Mouse (Mus musculus): Measurements from ENCODE around the gene Fcer1g. TPM values are rescaled to one million over a fixed set of nuclear protein-coding genes. Genes with fewer than 3 reads are reported as not detected.

Fcer1g gene
- polyA plus RNA-seq, 2 experiments = 49.7 to 91.4 TPM

DNA sequence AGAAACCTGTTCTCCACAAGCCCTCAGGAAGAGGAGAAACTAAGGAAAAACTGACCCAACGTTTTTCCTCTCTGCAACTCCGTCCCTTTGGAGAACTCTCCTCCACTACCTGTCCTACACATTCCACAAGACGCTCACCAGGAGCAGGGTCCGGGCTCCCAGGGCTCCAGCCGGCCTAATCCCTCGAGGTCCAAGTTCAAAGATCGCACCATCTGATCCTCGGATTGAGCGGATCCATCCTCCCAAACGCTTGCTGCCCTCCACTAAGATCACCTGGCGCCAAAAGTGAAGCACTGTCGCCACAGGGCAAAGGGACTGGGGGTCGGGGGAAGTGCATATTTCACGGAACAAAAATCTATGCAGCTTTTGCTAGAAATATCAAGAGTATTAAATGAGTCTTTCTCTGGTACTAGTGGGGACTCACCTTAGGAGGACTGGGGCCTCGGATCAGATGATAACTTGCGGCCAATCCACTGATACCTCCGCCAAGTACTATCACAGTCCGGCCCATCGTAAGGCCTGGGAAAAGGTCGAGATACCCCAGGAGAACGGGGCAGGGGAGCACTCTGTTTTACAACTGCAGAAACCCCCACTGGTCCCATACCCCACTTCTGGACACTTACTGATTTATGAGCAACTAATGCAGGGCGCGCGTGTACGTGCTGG is 46.2 kb upstream of the Fcer1g start:
- DNase-seq (ENCODE audit: low spot score) (no peak), ATAC-seq (ENCODE audit: low FRiP score, low read depth) (no peak)
- Histone ChIP-seq H3K4me1 (ENCODE audit: control insufficient read depth, insufficient read depth, low read length) (peaks cover 8% of the 10 kb centered on the region), H3K27me3 (ENCODE audit: control insufficient read depth, insufficient read depth, low read length) (no peaks in the 10 kb centered on the region), H3K4me2 (replicated peaks; ENCODE audit: low read depth, low read length, severe bottlenecking) (peak overlapping the region; percentile 76), H3K36me3 (ENCODE audit: control insufficient read depth, insufficient read depth, low read length) (peaks cover 71% of the 10 kb centered on the region), H3K4me3 (replicated peaks; ENCODE audit: low read length) (peak overlapping the region; percentile 55), H3K9me3 (ENCODE audit: control insufficient read depth, low read length) (no peaks in the 10 kb centered on the region), H3K27ac (replicated peaks; ENCODE audit: low read depth, low read length) (no peak overlapping the region), H3K9ac (ENCODE audit: low read depth, low read length, severe bottlenecking) (peak overlapping the region; percentile 63)
- TF ChIP-seq POLR2A (IDR thresholded peaks at IDR 0.05; ENCODE audit: borderline replicate concordance, extremely low read depth, insufficient read depth, insufficient read length) = no peak
- under 1% methylated on average over 25 of the region's 25 CpGs for WGBS

DNA sequence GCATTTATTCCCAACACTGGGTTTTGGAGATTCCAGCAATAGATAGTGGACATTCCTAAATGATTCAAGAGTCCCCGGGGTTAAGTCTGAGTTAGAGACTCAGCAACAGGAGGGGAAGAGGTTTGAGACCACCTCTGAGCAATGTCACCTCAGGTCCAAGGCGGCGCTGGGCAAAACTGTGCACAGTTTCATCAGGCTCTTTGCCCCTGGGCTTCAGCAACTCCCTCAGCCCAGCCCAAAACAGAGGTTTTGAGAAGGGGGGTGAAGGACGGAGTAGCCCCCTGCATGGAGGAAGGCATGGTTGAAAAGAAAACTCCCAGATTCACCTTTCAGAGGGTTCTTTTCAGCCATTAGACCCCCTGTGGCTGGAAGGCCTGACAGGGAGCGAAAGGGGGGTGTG is 45.6 kb upstream of the Fcer1g start:
- H3K27me3 ChIP-seq (ENCODE audit: control insufficient read depth, insufficient read depth, low read length) = no peaks in the 10 kb centered on the region
- peak overlapping the region; percentile 76 for H3K4me2 ChIP-seq (replicated peaks; ENCODE audit: low read depth, low read length, severe bottlenecking)
- TF ChIP-seq POLR2A (IDR thresholded peaks at IDR 0.05; ENCODE audit: borderline replicate concordance, extremely low read depth, insufficient read depth, insufficient read length) = no peak
- H3K9me3 ChIP-seq (ENCODE audit: control insufficient read depth, low read length) = no peaks in the 10 kb centered on the region
- peaks cover 8% of the 10 kb centered on the region for H3K4me1 ChIP-seq (ENCODE audit: control insufficient read depth, insufficient read depth, low read length)
- no peak for DNase-seq (ENCODE audit: low spot score)
- H3K9ac ChIP-seq (ENCODE audit: low read depth, low read length, severe bottlenecking) = peak overlapping the region; percentile 63
- H3K4me3 ChIP-seq (replicated peaks; ENCODE audit: low read length) = peak overlapping the region; percentile 55
- WGBS = 67% methylated on average over 5 of the region's 5 CpGs
- H3K27ac ChIP-seq (replicated peaks; ENCODE audit: low read depth, low read length) = no peak overlapping the region
- peaks cover 71% of the 10 kb centered on the region for H3K36me3 ChIP-seq (ENCODE audit: control insufficient read depth, insufficient read depth, low read length)
- no peak for ATAC-seq (ENCODE audit: low FRiP score, low read depth)

DNA sequence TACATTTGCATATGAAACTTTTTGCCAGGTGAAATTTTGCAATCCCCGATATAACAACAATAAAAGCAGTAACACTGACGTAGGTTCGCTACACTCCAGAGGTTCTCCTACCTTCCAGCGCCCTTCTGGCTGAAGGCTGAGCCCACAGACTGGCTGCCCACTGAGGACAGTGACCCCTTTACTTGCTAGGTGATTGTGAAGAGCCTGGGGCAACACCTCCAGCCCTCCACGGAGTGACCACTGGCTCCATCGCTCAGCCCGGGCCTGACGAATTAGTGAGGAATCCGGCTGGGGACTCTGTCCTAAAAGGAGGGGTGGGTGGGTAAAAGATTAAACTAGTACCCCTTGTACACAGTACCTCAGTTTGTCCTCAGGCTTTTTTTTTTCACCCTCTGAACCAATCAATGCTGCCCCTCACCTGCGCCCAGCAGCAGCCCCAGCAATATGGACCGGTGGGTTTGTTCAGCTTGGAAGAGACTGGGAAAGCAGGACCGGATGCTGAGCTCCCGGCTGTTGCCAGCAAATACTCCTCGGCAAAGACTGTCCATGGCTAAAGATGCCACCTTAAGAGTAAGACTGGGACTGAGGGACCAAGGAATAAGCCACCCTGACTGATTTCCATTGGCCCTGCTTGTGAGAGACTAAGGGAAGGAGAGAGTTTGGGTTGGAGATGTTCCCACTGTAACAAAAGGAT is 45.0 kb upstream of the Fcer1g start:
- H3K9ac ChIP-seq (ENCODE audit: low read depth, low read length, severe bottlenecking) = no peak overlapping the region
- 85% methylated on average over 14 of the region's 14 CpGs for WGBS
- DNase-seq (ENCODE audit: low spot score) (no peak), ATAC-seq (ENCODE audit: low FRiP score, low read depth) (no peak)
- no peaks in the 10 kb centered on the region for H3K9me3 ChIP-seq (ENCODE audit: control insufficient read depth, low read length)
- peak overlapping the region; percentile 76; the same call in 1 of the 2 replicates for H3K4me2 ChIP-seq (replicated peaks; ENCODE audit: low read depth, low read length, severe bottlenecking)
- peaks cover 69% of the 10 kb centered on the region for H3K36me3 ChIP-seq (ENCODE audit: control insufficient read depth, insufficient read depth, low read length)
- no peaks in the 10 kb centered on the region for H3K27me3 ChIP-seq (ENCODE audit: control insufficient read depth, insufficient read depth, low read length)
- TF ChIP-seq POLR2A (IDR thresholded peaks at IDR 0.05; ENCODE audit: borderline replicate concordance, extremely low read depth, insufficient read depth, insufficient read length) = no peak
- H3K4me3 ChIP-seq (replicated peaks; ENCODE audit: low read length) = peak overlapping the region; percentile 55; the same call in 1 of the 2 replicates
- no peak overlapping the region for H3K27ac ChIP-seq (replicated peaks; ENCODE audit: low read depth, low read length)
- peaks cover 8% of the 10 kb centered on the region for H3K4me1 ChIP-seq (ENCODE audit: control insufficient read depth, insufficient read depth, low read length)

DNA sequence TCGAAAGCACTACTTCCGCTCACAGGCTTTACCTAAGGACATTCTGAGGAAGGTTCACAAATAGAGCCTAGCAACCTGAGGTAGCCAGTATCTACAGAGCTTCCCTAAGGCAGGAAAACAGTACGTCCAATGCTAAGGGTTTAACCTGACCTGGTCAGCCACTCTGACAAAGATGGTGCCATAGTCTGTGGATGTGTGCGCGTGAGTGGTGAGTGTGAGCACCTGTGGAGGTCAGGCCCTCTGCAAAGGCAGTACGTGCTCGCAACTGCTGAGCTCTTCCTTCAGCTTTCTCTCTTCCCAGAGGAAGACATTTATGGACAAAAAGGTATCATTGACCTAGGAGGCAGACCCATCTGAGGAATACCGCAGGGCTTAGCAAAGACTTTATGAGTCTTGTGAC is 44.3 kb upstream of the Fcer1g start:
- ATAC-seq (ENCODE audit: low FRiP score, low read depth) (no peak), DNase-seq (ENCODE audit: low spot score) (no peak)
- H3K27me3 ChIP-seq (ENCODE audit: control insufficient read depth, insufficient read depth, low read length) = no peaks in the 10 kb centered on the region
- 89% methylated on average over 8 of the region's 8 CpGs for WGBS
- H3K4me3 ChIP-seq (replicated peaks; ENCODE audit: low read length) = no peak overlapping the region
- H3K36me3 ChIP-seq (ENCODE audit: control insufficient read depth, insufficient read depth, low read length) = peaks cover 70% of the 10 kb centered on the region
- peaks cover 8% of the 10 kb centered on the region for H3K4me1 ChIP-seq (ENCODE audit: control insufficient read depth, insufficient read depth, low read length)
- H3K27ac ChIP-seq (replicated peaks; ENCODE audit: low read depth, low read length) = no peak overlapping the region
- H3K9ac ChIP-seq (ENCODE audit: low read depth, low read length, severe bottlenecking) = no peak overlapping the region
- H3K9me3 ChIP-seq (ENCODE audit: control insufficient read depth, low read length) = no peaks in the 10 kb centered on the region
- no peak overlapping the region for H3K4me2 ChIP-seq (replicated peaks; ENCODE audit: low read depth, low read length, severe bottlenecking)
- no peak for TF ChIP-seq POLR2A (IDR thresholded peaks at IDR 0.05; ENCODE audit: borderline replicate concordance, extremely low read depth, insufficient read depth, insufficient read length)

DNA sequence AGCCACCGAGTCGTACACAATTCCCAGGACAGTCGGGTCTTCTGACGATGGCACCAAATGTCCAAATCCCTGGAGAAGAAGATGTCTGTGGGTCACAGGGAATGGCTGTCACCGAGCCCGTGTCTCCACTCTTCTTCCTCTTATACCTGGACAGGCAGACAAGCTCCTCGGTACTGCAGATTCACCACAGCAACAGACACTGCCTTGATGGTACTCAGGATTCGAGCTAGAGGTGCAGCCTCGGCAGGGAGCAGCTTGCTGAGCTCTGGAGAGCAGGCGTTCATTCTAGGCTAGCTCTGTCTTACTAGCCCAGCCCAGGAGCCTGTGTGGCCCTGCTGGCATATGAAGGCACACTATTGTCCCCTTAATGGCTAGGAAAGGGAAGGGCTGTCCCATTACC is 43.6 kb upstream of the Fcer1g start:
- Histone ChIP-seq H3K4me3 (replicated peaks; ENCODE audit: low read length) (no peak overlapping the region), H3K36me3 (ENCODE audit: control insufficient read depth, insufficient read depth, low read length) (peaks cover 72% of the 10 kb centered on the region), H3K27ac (replicated peaks; ENCODE audit: low read depth, low read length) (no peak overlapping the region), H3K4me1 (ENCODE audit: control insufficient read depth, insufficient read depth, low read length) (peaks cover 8% of the 10 kb centered on the region), H3K9ac (ENCODE audit: low read depth, low read length, severe bottlenecking) (no peak overlapping the region), H3K27me3 (ENCODE audit: control insufficient read depth, insufficient read depth, low read length) (no peaks in the 10 kb centered on the region), H3K4me2 (replicated peaks; ENCODE audit: low read depth, low read length, severe bottlenecking) (no peak overlapping the region), H3K9me3 (ENCODE audit: control insufficient read depth, low read length) (no peaks in the 10 kb centered on the region)
- no peak for TF ChIP-seq POLR2A (IDR thresholded peaks at IDR 0.05; ENCODE audit: borderline replicate concordance, extremely low read depth, insufficient read depth, insufficient read length)
- DNase-seq (ENCODE audit: low spot score) (no peak), ATAC-seq (ENCODE audit: low FRiP score, low read depth) (no peak)
- 83% methylated on average over 10 of the region's 10 CpGs for WGBS
